Mouse (Mus musculus) adrenal gland, postnatal 14 days (tissue): ENCODE measurements at regions not wholly inside any gene's neighbourhood (a gene's known extent, or its start where the extent isn't known, plus 50 kb on each side); places are given as distances from the start of the nearest gene placed in this dataset.
"Not testable (repeated sequence)": the region's sequence is repeated elsewhere in the genome, so short reads cannot be mapped to it uniquely, and the experiment has no call there.

Source experiments
- DNase-seq: peaks from one replicate; pipeline ENCODE4 v3.0.0; 2021; ENCODE audit warnings: mixed read lengths

GRCm38 (mm10) chr12:29280861-29281630, 247.1 kb upstream of the Myt1l start:
- no peak for DNase-seq

- DNase-seq = no peak
Measured at GRCm38 (mm10) chr12:29288801-29289200, 239.4 kb upstream of the Myt1l start.

GRCm38 (mm10) chr12:29290591-29291351, 237.4 kb upstream of the Myt1l start:
- DNase-seq = peak; percentile 96

- no peak for DNase-seq
Measured at GRCm38 (mm10) chr12:29297984-29298383, 230.2 kb upstream of the Myt1l start.

GRCm38 (mm10) chr12:29315636-29316035, 212.5 kb upstream of the Myt1l start:
- peak; percentile 37 for DNase-seq

- DNase-seq = no peak
Measured at GRCm38 (mm10) chr12:29321468-29321867, 206.7 kb upstream of the Myt1l start.

GRCm38 (mm10) chr12:29323534-29323933, 204.7 kb upstream of the Myt1l start:
- DNase-seq = no peak

GRCm38 (mm10) chr12:29335839-29336469, 192.2 kb upstream of the Myt1l start:
- no peak for DNase-seq

GRCm38 (mm10) chr12:29337336-29337735, 190.8 kb upstream of the Myt1l start:
- peak; percentile 28 for DNase-seq

GRCm38 (mm10) chr12:29341388-29341995, 186.7 kb upstream of the Myt1l start:
- DNase-seq = no peak

- no peak for DNase-seq
Measured at GRCm38 (mm10) chr12:29343147-29343852, 184.9 kb upstream of the Myt1l start.

GRCm38 (mm10) chr12:29348698-29349097, 179.5 kb upstream of the Myt1l start:
- no peak for DNase-seq

- DNase-seq = no peak
Measured at GRCm38 (mm10) chr12:29349146-29349850, 178.9 kb upstream of the Myt1l start.

GRCm38 (mm10) chr12:29353777-29354496, 174.2 kb upstream of the Myt1l start:
- DNase-seq = no peak

- no peak for DNase-seq
Measured at GRCm38 (mm10) chr12:29354816-29355215, 173.4 kb upstream of the Myt1l start.

- no peak for DNase-seq
Measured at GRCm38 (mm10) chr12:29356681-29357397, 171.3 kb upstream of the Myt1l start.

GRCm38 (mm10) chr12:29361236-29361635, 166.9 kb upstream of the Myt1l start:
- DNase-seq = no peak

GRCm38 (mm10) chr12:29367741-29368106, 160.5 kb upstream of the Myt1l start:
- not testable (repeated sequence) for DNase-seq

- peak; percentile 54 for DNase-seq
Measured at GRCm38 (mm10) chr12:29368107-29368819, 159.9 kb upstream of the Myt1l start.
